Comparison of ENCODE assay signal across 9 mouse cellular contexts in genomic region chr2:180657394-180658013, GRCm38 (mm10). TPM values are rescaled to one million over a fixed set of nuclear protein-coding genes. Genes with fewer than 3 reads are reported as not detected.
A peak's percentile ranks its signal among the peaks of the same experiment; 100 is the strongest.
DNase-seq lines count a peak whose midpoint lies in the region; ATAC-seq lines count a peak whose summit lies in the region.
"Had no signal": no experiment of that assay in that cellular context is flagged by ENCODE, and none has a peak within 500 bp of the region (broad histone marks: within the 10 kb centered on the region; RNA-seq: fewer than 3 reads in every experiment).

No protein-coding gene starts in this region.

- H3K4me2 ChIP-seq in intestine, embryonic 16.5 days (ENCODE audit: low read depth, low read length), result no peak overlapping the region
- H3K4me2 ChIP-seq in limb, embryonic 11.5 days (ENCODE audit: low read depth, severe bottlenecking), result no peak overlapping the region
- no peak overlapping the region for H3K4me2 ChIP-seq in midbrain, embryonic 15.5 days
- H3K4me2 ChIP-seq: embryonic facial prominence, embryonic 12.5 days had no signal

- no peak overlapping the region for H3K27ac ChIP-seq in intestine, embryonic 16.5 days (ENCODE audit: low read length)
- H3K27ac ChIP-seq in limb, embryonic 11.5 days (replicated peaks; ENCODE audit: low read depth, low read length), result no peak overlapping the region
- H3K27ac ChIP-seq in midbrain, embryonic 15.5 days, result no peak overlapping the region
- H3K27ac ChIP-seq: embryonic facial prominence, embryonic 12.5 days had no signal

- no peaks in the 10 kb centered on the region for H3K27me3 ChIP-seq in intestine, embryonic 16.5 days (replicated peaks; ENCODE audit: control insufficient read depth, insufficient read depth, low read length)
- no peaks in the 10 kb centered on the region for H3K27me3 ChIP-seq in limb, embryonic 11.5 days (ENCODE audit: control insufficient read depth, insufficient read depth, low read length)
- H3K27me3 ChIP-seq in midbrain, embryonic 15.5 days (replicated peaks), result no peaks in the 10 kb centered on the region

- H3K9ac ChIP-seq in intestine, embryonic 16.5 days (ENCODE audit: low read depth, low read length), result no peak overlapping the region
- H3K9ac ChIP-seq in limb, embryonic 11.5 days (ENCODE audit: low read length), result no peak overlapping the region
- no peak overlapping the region for H3K9ac ChIP-seq in midbrain, embryonic 15.5 days
- H3K9ac ChIP-seq: embryonic facial prominence, embryonic 12.5 days had no signal

- H3K4me3 ChIP-seq in intestine, embryonic 16.5 days (ENCODE audit: low read length), result no peak overlapping the region
- H3K4me3 ChIP-seq in limb, embryonic 11.5 days (ENCODE audit: low read depth, low read length), result no peak overlapping the region
- no peak overlapping the region for H3K4me3 ChIP-seq in midbrain, embryonic 15.5 days
- H3K4me3 ChIP-seq: embryonic facial prominence, embryonic 12.5 days had no signal

- H3K4me1 ChIP-seq in intestine, embryonic 16.5 days (ENCODE audit: control insufficient read depth, insufficient read depth, low read length), result no peaks in the 10 kb centered on the region
- H3K4me1 ChIP-seq in limb, embryonic 11.5 days (ENCODE audit: control insufficient read depth, insufficient read depth, low read length), result 0 out of 2 replicates have a peak, but pooled peaks cover 2% of the 10 kb centered on the region
- peaks cover 7% of the 10 kb centered on the region; the same call in 1 of the 2 replicates for H3K4me1 ChIP-seq in midbrain, embryonic 15.5 days

- 77% methylated on average over 4 of the region's 4 CpGs for WGBS in intestine, embryonic 16.5 days
- 73% methylated on average over 4 of the region's 4 CpGs for WGBS in limb, embryonic 11.5 days
- WGBS in midbrain, embryonic 15.5 days, result 71% methylated on average over 4 of the region's 4 CpGs

- H3K36me3 ChIP-seq in intestine, embryonic 16.5 days (ENCODE audit: control insufficient read depth, insufficient read depth, low read length), result peaks cover 7% of the 10 kb centered on the region; the same call in 1 of the 2 replicates
- peaks cover 2% of the 10 kb centered on the region; the same call in 1 of the 2 replicates for H3K36me3 ChIP-seq in limb, embryonic 11.5 days (ENCODE audit: control insufficient read depth, insufficient read depth, low read length)
- 0 out of 2 replicates have a peak, but pooled peaks cover 6% of the 10 kb centered on the region for H3K36me3 ChIP-seq in midbrain, embryonic 15.5 days (replicated peaks)

- peak; percentile 72 for DNase-seq in urinary bladder, postnatal 14 days (ENCODE audit: low spot score)
- no peak for DNase-seq in urinary bladder, adult 2 months (ENCODE audit: low spot score)
- peak; percentile 55 to 77 for DNase-seq in cerebellum, postnatal 4 days (ENCODE audit: low spot score in 2 of 2)
- DNase-seq in gastrocnemius, adult 8-10 months (ENCODE audit: low spot score in 2 of 2), result peak; percentile 57 to 58
- peak; percentile 81 for DNase-seq in limb, embryonic 11.5 days (ENCODE audit: low spot score)
- peak; percentile 39 to 56 for DNase-seq in spleen, postnatal 14 days (ENCODE audit: low spot score in 2 of 2)

- peak; percentile 71; the same call in 1 of the 2 replicates for ATAC-seq in intestine, embryonic 16.5 days
- ATAC-seq in limb, embryonic 11.5 days (ENCODE audit: insufficient number of reproducible peaks, low FRiP score, low TSS enrichment, low read depth), result 0 out of 2 replicates have a peak, but pooled peaks have one; percentile 45
- ATAC-seq in midbrain, embryonic 15.5 days (replicated peaks), result peak; percentile 79

- H3K9me3 ChIP-seq in intestine, embryonic 16.5 days (ENCODE audit: control insufficient read depth, low read length), result no peaks in the 10 kb centered on the region
- no peaks in the 10 kb centered on the region for H3K9me3 ChIP-seq in limb, embryonic 11.5 days (ENCODE audit: control insufficient read depth, low read length)
- H3K9me3 ChIP-seq in midbrain, embryonic 15.5 days, result no peaks in the 10 kb centered on the region
- H3K9me3 ChIP-seq: embryonic facial prominence, embryonic 12.5 days had no signal

RNA-seq across cellular contexts. Expression of gene Tcfl5, which starts 15.0 kb away (rescaled TPM):
- 0.37 and 0.62 TPM in 2 replicates for polyA plus RNA-seq in urinary bladder, adult 2 months (2012; rRNA removed)
- total RNA-seq in gastrocnemius, adult 8-10 months (2022), result not detected
- 0.10 and 0.12 TPM in 2 replicates for polyA plus RNA-seq in intestine, embryonic 16.5 days (2015; fragmentation: Nextera tagmentation; extraction: Ambion mirVana)
- 0.17 and 0.28 TPM in 2 replicates for polyA plus RNA-seq in limb, embryonic 11.5 days (2014; fragmentation: Nextera tagmentation; extraction: Ambion mirVana)
- 0.30 and 0.43 TPM in 2 replicates for polyA plus RNA-seq in midbrain, embryonic 15.5 days (2015; fragmentation: Nextera tagmentation; extraction: Ambion mirVana)

RNA-seq across cellular contexts. Expression of gene Dido1, which starts 52.3 kb away (rescaled TPM):
- polyA plus RNA-seq in urinary bladder, adult 2 months (2012; rRNA removed), result 24.7 and 25.8 TPM in 2 replicates
- 10 to 100 TPM; 13.2 to 17.8 (median 14.6) TPM for total RNA-seq in gastrocnemius, adult 8-10 months (2022)
- polyA plus RNA-seq in intestine, embryonic 16.5 days (2015; fragmentation: Nextera tagmentation; extraction: Ambion mirVana), result 16.6 and 17.0 TPM in 2 replicates
- polyA plus RNA-seq in limb, embryonic 11.5 days (2014; fragmentation: Nextera tagmentation; extraction: Ambion mirVana), result 30.0 and 34.9 TPM in 2 replicates
- 29.0 and 30.1 TPM in 2 replicates for polyA plus RNA-seq in midbrain, embryonic 15.5 days (2015; fragmentation: Nextera tagmentation; extraction: Ambion mirVana)

RNA-seq across cellular contexts. Expression of gene Gid8, which starts 52.4 kb away (rescaled TPM):
- 59.7 and 64.6 TPM in 2 replicates for polyA plus RNA-seq in urinary bladder, adult 2 months (2012; rRNA removed)
- total RNA-seq in gastrocnemius, adult 8-10 months (2022), result 10 to 100 TPM; 33.7 to 41.1 (median 34.8) TPM
- polyA plus RNA-seq in intestine, embryonic 16.5 days (2015; fragmentation: Nextera tagmentation; extraction: Ambion mirVana), result 51.1 and 54.4 TPM in 2 replicates
- 64.9 and 65.6 TPM in 2 replicates for polyA plus RNA-seq in limb, embryonic 11.5 days (2014; fragmentation: Nextera tagmentation; extraction: Ambion mirVana)
- polyA plus RNA-seq in midbrain, embryonic 15.5 days (2015; fragmentation: Nextera tagmentation; extraction: Ambion mirVana), result 56.1 and 60.7 TPM in 2 replicates

RNA-seq across cellular contexts. Expression of gene Col9a3, which starts 59.9 kb away (rescaled TPM):
- polyA plus RNA-seq in urinary bladder, adult 2 months (2012; rRNA removed), result 1.5 and 1.7 TPM in 2 replicates
- total RNA-seq in gastrocnemius, adult 8-10 months (2022), result under 1 TPM in 1 of 4 experiments, not detected in 3; 0.11 TPM
- polyA plus RNA-seq in intestine, embryonic 16.5 days (2015; fragmentation: Nextera tagmentation; extraction: Ambion mirVana), result 4.1 and 6.2 TPM in 2 replicates
- polyA plus RNA-seq in limb, embryonic 11.5 days (2014; fragmentation: Nextera tagmentation; extraction: Ambion mirVana), result 45.8 and 48.9 TPM in 2 replicates
- polyA plus RNA-seq in midbrain, embryonic 15.5 days (2015; fragmentation: Nextera tagmentation; extraction: Ambion mirVana), result 36.7 and 37.7 TPM in 2 replicates
